Mouse (Mus musculus) C2C12 (cell line): ENCODE results near the gene Stxbp1. TPM values are rescaled to one million over a fixed set of nuclear protein-coding genes. Genes with fewer than 3 reads are reported as not detected.

Experiments used
- H3K27me3 ChIP-seq: one replicate; pipeline ENCODE4 v1.6.1; 2011; ENCODE audit not compliant: control insufficient read depth, insufficient read depth, insufficient read length
- H3K36me3 ChIP-seq: one replicate; pipeline ENCODE4 v1.6.1; 2011; ENCODE audit not compliant: control insufficient read depth, insufficient read depth
- H3K4me3 ChIP-seq: one replicate; pipeline ENCODE4 v1.5.1; 2011; ENCODE audit warnings: mild to moderate bottlenecking, control low read depth; ENCODE audit not compliant: poor library complexity, insufficient read depth, severe bottlenecking
- H3K79me2 ChIP-seq: one replicate; pipeline ENCODE4 v1.6.1; 2011; ENCODE audit not compliant: control insufficient read depth, insufficient read depth
- H3K79me3 ChIP-seq: one replicate; pipeline ENCODE4 v1.6.1; 2011; ENCODE audit warnings: low read depth, control low read depth
- H3ac ChIP-seq: one replicate; pipeline ENCODE3; 2011; ENCODE audit warnings: low read depth; ENCODE audit not compliant: control insufficient read depth, insufficient read length
- CEBPB ChIP-seq: IDR thresholded peaks from one replicate; pipeline ENCODE4 v1.6.1; 2011; ENCODE audit warnings: low read depth, mild to moderate bottlenecking, control low read depth, moderate library complexity
- CTCF ChIP-seq: IDR thresholded peaks from one replicate; pipeline ENCODE4 v1.5.1; 2011; ENCODE audit not compliant: control insufficient read depth, insufficient read depth, insufficient read length
- FOSL1 ChIP-seq: IDR thresholded peaks from one replicate; pipeline ENCODE4 v1.8.0; 2011; ENCODE audit warnings: mild to moderate bottlenecking, low read length; ENCODE audit not compliant: poor library complexity, insufficient read depth, severe bottlenecking
- MAX ChIP-seq: IDR thresholded peaks from one replicate; pipeline ENCODE4 v1.6.1; 2011; ENCODE audit warnings: mild to moderate bottlenecking, control low read depth
- MYOD1 ChIP-seq: IDR thresholded peaks from one replicate; pipeline ENCODE4 v1.6.1; 2011; ENCODE audit warnings: low read depth; ENCODE audit not compliant: control insufficient read depth, insufficient read length
- MYOG ChIP-seq: IDR thresholded peaks from one replicate; pipeline ENCODE4 v1.6.1; 2011; ENCODE audit not compliant: control insufficient read depth, insufficient read length; ENCODE audit errors: extremely low read depth
- USF1 ChIP-seq: IDR thresholded peaks from one replicate; pipeline ENCODE4 v1.6.1; 2011; ENCODE audit warnings: low read depth, mild to moderate bottlenecking, control low read depth, moderate library complexity
- polyA plus RNA-seq: library from polyadenylated mRNA; unstranded; fragments of >200 nt; fragmentation: generic; extraction: Trizol; gene quantifications from one replicate; pipeline ENCODE4 v1.2.1, GENCODE M21; 2012; ENCODE audit warnings: missing spikeins

The Stxbp1 gene
- polyA plus RNA-seq, 1 experiment: 28.7 TPM

- Histone ChIP-seq H3K27me3 (no peaks in the 10 kb centered on the region), H3K79me2 (peaks cover 83% of the 10 kb centered on the region), H3K4me3 (peak overlapping the region; percentile 87), H3ac (peak overlapping the region; percentile 91), H3K36me3 (peaks cover 24% of the 10 kb centered on the region), H3K79me3 (peaks cover 63% of the 10 kb centered on the region)
- TF ChIP-seq MAX (peak; percentile 51), MYOG (no peak)
Observed at GRCm38 (mm10) chr2:32876490-32877302, 29.7 kb upstream of the Stxbp1 start.

GRCm38 (mm10) chr2:32875675-32876489 lies 28.8 kb upstream of the Stxbp1 start, which contains the start of gene Fam129b:
TSS of gene Fam129b (plus strand) at chr2:32876114.
- H3K79me3 ChIP-seq: peaks cover 62% of the 10 kb centered on the region
- peak within 1 kb of the TSS; percentile 91 for H3ac ChIP-seq
- TF ChIP-seq MYOD1 (peak; percentile 31), FOSL1 (no peak), USF1 (no peak), CTCF (no peak), CEBPB (peak; percentile 91), MAX (peak; percentile 20), MYOG (no peak)
- peaks cover 75% of the 10 kb centered on the region for H3K79me2 ChIP-seq
- peak within 1 kb of the TSS; percentile 87 for H3K4me3 ChIP-seq
- peaks cover 23% of the 10 kb centered on the region for H3K36me3 ChIP-seq
- no peaks in the 10 kb centered on the region for H3K27me3 ChIP-seq

- Histone ChIP-seq H3K27me3 (no peaks in the 10 kb centered on the region), H3K4me3 (peak overlapping the region; percentile 87), H3K79me3 (peaks cover 54% of the 10 kb centered on the region), H3ac (peak overlapping the region; percentile 70), H3K79me2 (peaks cover 67% of the 10 kb centered on the region), H3K36me3 (peaks cover 15% of the 10 kb centered on the region)
- TF ChIP-seq USF1: no peak
- TF ChIP-seq MYOD1: peak; percentile 13
- no peak for TF ChIP-seq CTCF
- TF ChIP-seq FOSL1: no peak
- no peak for TF ChIP-seq MAX
Observed at GRCm38 (mm10) chr2:32874951-32875674, 28.1 kb upstream of the Stxbp1 start.

- peaks cover 43% of the 10 kb centered on the region for H3K79me3 ChIP-seq
Observed at GRCm38 (mm10) chr2:32874070-32874469, 27.0 kb upstream of the Stxbp1 start.

GRCm38 (mm10) chr2:32870275-32871100 lies 23.4 kb upstream of the Stxbp1 start:
- Histone ChIP-seq H3K79me3 (peaks cover 14% of the 10 kb centered on the region), H3K4me3 (no peak overlapping the region), H3ac (peak overlapping the region; percentile 9), H3K79me2 (peaks cover 21% of the 10 kb centered on the region), H3K27me3 (no peaks in the 10 kb centered on the region), H3K36me3 (no peaks in the 10 kb centered on the region)
- TF ChIP-seq USF1 (peak; percentile 39), MAX (peak; percentile 11), MYOG (no peak), CTCF (no peak), MYOD1 (peak; percentile 75)

More at GRCm38 (mm10) chr2:32874070-32874469, 27.0 kb upstream of the Stxbp1 start:
- H3K27me3 ChIP-seq: no peaks in the 10 kb centered on the region
- H3K36me3 ChIP-seq: peaks cover 8% of the 10 kb centered on the region
- no peak overlapping the region for H3ac ChIP-seq
- no peak overlapping the region for H3K4me3 ChIP-seq
- H3K79me2 ChIP-seq: peaks cover 57% of the 10 kb centered on the region
- TF ChIP-seq MYOG (no peak), USF1 (no peak), MAX (no peak), CTCF (no peak), FOSL1 (no peak), MYOD1 (no peak)
